Comparison of ENCODE assay signal across 19 mouse cellular contexts in genomic region chr6:64773430-64773829, GRCm38 (mm10). TPM values are rescaled to one million over a fixed set of nuclear protein-coding genes. Genes with fewer than 3 reads are reported as not detected.
A peak's percentile ranks its signal among the peaks of the same experiment; 100 is the strongest.
DNase-seq lines count a peak whose midpoint lies in the region; ATAC-seq and TF ChIP-seq lines count a peak whose summit lies in the region.
"Had no signal": no experiment of that assay in that cellular context is flagged by ENCODE, and none has a peak within 500 bp of the region (broad histone marks: within the 10 kb centered on the region; RNA-seq: fewer than 3 reads in every experiment).

No protein-coding gene starts in this region.

- peaks cover 6% of the 10 kb centered on the region for H3K4me1 ChIP-seq in forebrain, embryonic 10.5 days
- no peaks in the 10 kb centered on the region for H3K4me1 ChIP-seq in forebrain, embryonic 16.5 days (replicated peaks; ENCODE audit: control insufficient read depth, insufficient read depth, low read length)
- no peaks in the 10 kb centered on the region for H3K4me1 ChIP-seq in hindbrain, postnatal 0 days (ENCODE audit: insufficient read depth, low read length)
- 0 out of 2 replicates have a peak, but pooled peaks cover 3% of the 10 kb centered on the region for H3K4me1 ChIP-seq in neural tube, embryonic 12.5 days
- H3K4me1 ChIP-seq: lung, embryonic 15.5 days had no signal

- no peaks in the 10 kb centered on the region for H3K9me3 ChIP-seq in forebrain, embryonic 10.5 days
- H3K9me3 ChIP-seq in forebrain, embryonic 16.5 days (ENCODE audit: control insufficient read depth, low read length) = no peaks in the 10 kb centered on the region
- no peaks in the 10 kb centered on the region for H3K9me3 ChIP-seq in hindbrain, postnatal 0 days (ENCODE audit: low read length)
- no peaks in the 10 kb centered on the region for H3K9me3 ChIP-seq in neural tube, embryonic 12.5 days
- H3K9me3 ChIP-seq: lung, embryonic 15.5 days had no signal

- no peak overlapping the region for H3K4me2 ChIP-seq in forebrain, embryonic 16.5 days (ENCODE audit: low read length)
- H3K4me2 ChIP-seq in hindbrain, postnatal 0 days (ENCODE audit: low read depth, low read length) = peak overlapping the region; percentile 25; the same call in 1 of the 2 replicates
- peak overlapping the region; percentile 31 for H3K4me2 ChIP-seq in neural tube, embryonic 12.5 days (replicated peaks)
- H3K4me2 ChIP-seq: heart, embryonic 11.5 days; lung, embryonic 15.5 days had no signal

- H3K36me3 ChIP-seq in forebrain, embryonic 10.5 days (replicated peaks) = no peaks in the 10 kb centered on the region
- H3K36me3 ChIP-seq in forebrain, embryonic 16.5 days (ENCODE audit: control insufficient read depth, insufficient read depth) = no peaks in the 10 kb centered on the region
- H3K36me3 ChIP-seq in hindbrain, postnatal 0 days (ENCODE audit: insufficient read depth, low read length) = no peaks in the 10 kb centered on the region
- H3K36me3 ChIP-seq in neural tube, embryonic 12.5 days = no peaks in the 10 kb centered on the region
- H3K36me3 ChIP-seq: lung, embryonic 15.5 days had no signal

- H3K27me3 ChIP-seq in forebrain, embryonic 10.5 days (ENCODE audit: poor library complexity, severe bottlenecking) = peaks cover 3% of the 10 kb centered on the region; the same call in 1 of the 2 replicates
- no peaks in the 10 kb centered on the region for H3K27me3 ChIP-seq in forebrain, embryonic 16.5 days (replicated peaks; ENCODE audit: control insufficient read depth, insufficient read depth, low read length)
- H3K27me3 ChIP-seq in hindbrain, postnatal 0 days (ENCODE audit: insufficient read depth, low read length) = no peaks in the 10 kb centered on the region
- H3K27me3 ChIP-seq in neural tube, embryonic 12.5 days (replicated peaks) = no peaks in the 10 kb centered on the region
- H3K27me3 ChIP-seq: CH12.LX; lung, embryonic 15.5 days had no signal

- no peak for ATAC-seq in forebrain, embryonic 16.5 days
- ATAC-seq in hindbrain, postnatal 0 days = no peak
- no peak for ATAC-seq in neural tube, embryonic 12.5 days (ENCODE audit: low FRiP score, low read depth)

- peak overlapping the region; percentile 10; the same call in 1 of the 2 replicates for H3K4me3 ChIP-seq in forebrain, embryonic 10.5 days
- H3K4me3 ChIP-seq in forebrain, embryonic 16.5 days (replicated peaks; ENCODE audit: low read length) = no peak overlapping the region
- no peak overlapping the region for H3K4me3 ChIP-seq in hindbrain, postnatal 0 days (ENCODE audit: low read length)
- H3K4me3 ChIP-seq in neural tube, embryonic 12.5 days = no peak overlapping the region
- H3K4me3 ChIP-seq: left cerebral cortex, adult 2 months; lung, embryonic 15.5 days had no signal

- no peak overlapping the region for H3K27ac ChIP-seq in forebrain, embryonic 10.5 days
- no peak overlapping the region for H3K27ac ChIP-seq in forebrain, embryonic 16.5 days (ENCODE audit: low read length)
- H3K27ac ChIP-seq in hindbrain, postnatal 0 days = no peak overlapping the region
- H3K27ac ChIP-seq in neural tube, embryonic 12.5 days = no peak overlapping the region
- H3K27ac ChIP-seq: left cerebral cortex, adult 2 months; lung, embryonic 15.5 days had no signal

- no peak overlapping the region for H3K9ac ChIP-seq in forebrain, embryonic 16.5 days (replicated peaks; ENCODE audit: low read depth, low read length)
- no peak overlapping the region for H3K9ac ChIP-seq in hindbrain, postnatal 0 days (replicated peaks; ENCODE audit: low read length)
- H3K9ac ChIP-seq in neural tube, embryonic 12.5 days = no peak overlapping the region
- H3K9ac ChIP-seq: lung, embryonic 15.5 days had no signal

- no peak for TF ChIP-seq CTCF in hindbrain, postnatal 0 days (IDR thresholded peaks at IDR 0.05; ENCODE audit: low read depth)

- WGBS in forebrain, embryonic 10.5 days = 3% methylated on average over 7 of the region's 7 CpGs
- WGBS in forebrain, embryonic 16.5 days = 3% methylated on average over 7 of the region's 7 CpGs
- 5% methylated on average over 7 of the region's 7 CpGs for whole genome bisulfite sequencing in hindbrain, postnatal 0 days
- 4% methylated on average over 7 of the region's 7 CpGs for WGBS in neural tube, embryonic 12.5 days

- DNase-seq in forebrain, embryonic 10.5 days (ENCODE audit: extremely low spot score, low spot score) = no peak
- DNase-seq in embryo, embryonic 9.5 days (ENCODE audit: extremely low spot score) = peak; percentile 28
- DNase-seq in hindbrain, postnatal 0 days (ENCODE audit: low spot score) = peak; percentile 6
- DNase-seq in thymus, postnatal 14 days = no peak
- no peak for DNase-seq in thymus, postnatal 25 days
- DNase-seq in adrenal gland, adult 2 months = no peak
- DNase-seq: cerebellum, adult 11 months; gastrocnemius, postnatal 36 days; heart, postnatal 36 days; kidney, adult 2 months; liver; right cerebral cortex, postnatal 25 days had no signal

RNA-seq across cellular contexts. Expression of gene Atoh1, which starts 44.5 kb away (rescaled TPM):
- not detected in 2 replicates for polyA plus RNA-seq in forebrain, embryonic 10.5 days (2016; fragmentation: Nextera tagmentation; extraction: Ambion mirVana)
- polyA plus RNA-seq in forebrain, embryonic 16.5 days (2015; fragmentation: Nextera tagmentation; extraction: Ambion mirVana) = 0.30 TPM in 1 of 2 replicates, not detected in the other
- total RNA-seq in hindbrain, postnatal 0 days (2014; rRNA removed) = 12.1 and 24.4 TPM in 2 replicates
- 6.7 and 8.5 TPM in 2 replicates for polyA plus RNA-seq in hindbrain, postnatal 0 days (2015; fragmentation: Nextera tagmentation; extraction: Ambion mirVana)
- 4.8 and 8.4 TPM in 2 replicates for polyA plus RNA-seq in neural tube, embryonic 12.5 days (2016; fragmentation: Nextera tagmentation; extraction: Ambion mirVana)
- not detected for total RNA-seq in adrenal gland, adult 2 months (2021)
- polyA plus RNA-seq in adrenal gland, adult 2 months (2012; rRNA removed) = 0.10 TPM in 1 of 2 replicates, not detected in the other
- total RNA-seq: CH12.LX; gastrocnemius, postnatal 36 days; heart, postnatal 36 days; left cerebral cortex, adult 2 months; megakaryocyte-erythroid progenitor cell, adult 5-6 weeks had no signal
- polyA plus RNA-seq: heart, embryonic 11.5 days; kidney, adult 2 months; lung, embryonic 15.5 days had no signal

Comparison
In these comparisons a context has a peak if more than half of its experiments do, and no peak if none do; other contexts are left out.
1. DNase-seq: peak in embryo, embryonic 9.5 days (single experiment) and hindbrain, postnatal 0 days (single experiment); none in forebrain, embryonic 10.5 days (single experiment), thymus, postnatal 14 days (single experiment), thymus, postnatal 25 days (single experiment) and adrenal gland, adult 2 months (single experiment).